Mouse (Mus musculus) liver (tissue): ENCODE results near the gene Acp7.

Experiments used
- DNase-seq: peaks from one replicate; pipeline ENCODE4 v3.0.0-alpha.2; 2020; ENCODE audit warnings: mixed read lengths

Gene Acp7

DNA sequence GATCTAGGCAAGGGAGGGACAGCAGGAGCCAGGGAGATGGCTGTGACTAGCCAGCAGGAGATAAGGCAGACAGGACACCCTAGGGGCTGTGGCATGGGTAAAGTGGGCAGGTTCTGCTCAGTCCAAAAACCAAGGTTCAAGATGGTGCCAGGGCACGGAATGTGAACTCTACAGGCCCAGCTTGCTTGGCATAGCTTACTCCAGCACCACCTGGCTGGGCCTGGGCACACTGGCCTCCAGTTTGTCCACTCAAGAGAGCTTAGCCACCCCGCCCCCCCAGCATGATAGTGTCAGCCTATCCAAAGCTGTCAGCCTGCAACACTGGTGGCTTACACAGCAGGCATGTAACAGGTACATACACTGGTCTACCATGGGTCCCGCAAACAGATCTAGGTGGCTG lies 57.9 kb downstream of the Acp7 start:
- DNase-seq: no peak

DNA sequence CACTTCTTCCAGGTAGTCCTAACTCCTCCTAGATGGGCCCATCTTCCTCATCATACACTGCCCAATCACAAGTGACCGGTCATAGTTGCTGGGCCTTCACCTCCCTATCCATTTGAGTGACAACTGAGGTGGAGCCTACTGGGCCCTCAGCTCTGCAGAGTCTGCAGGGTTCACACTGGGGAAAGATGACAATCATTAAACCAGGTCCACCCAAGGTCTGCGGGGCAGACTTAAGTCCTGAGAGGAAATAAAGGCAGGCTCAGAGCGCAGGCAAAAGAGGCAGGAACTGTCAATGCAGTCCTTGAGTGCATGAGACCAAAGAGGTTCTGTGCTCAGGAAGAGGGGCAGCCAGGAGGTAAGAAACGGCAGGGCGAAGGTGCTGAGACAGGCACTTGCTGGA lies 58.4 kb downstream of the Acp7 start:
- no peak for DNase-seq

DNA sequence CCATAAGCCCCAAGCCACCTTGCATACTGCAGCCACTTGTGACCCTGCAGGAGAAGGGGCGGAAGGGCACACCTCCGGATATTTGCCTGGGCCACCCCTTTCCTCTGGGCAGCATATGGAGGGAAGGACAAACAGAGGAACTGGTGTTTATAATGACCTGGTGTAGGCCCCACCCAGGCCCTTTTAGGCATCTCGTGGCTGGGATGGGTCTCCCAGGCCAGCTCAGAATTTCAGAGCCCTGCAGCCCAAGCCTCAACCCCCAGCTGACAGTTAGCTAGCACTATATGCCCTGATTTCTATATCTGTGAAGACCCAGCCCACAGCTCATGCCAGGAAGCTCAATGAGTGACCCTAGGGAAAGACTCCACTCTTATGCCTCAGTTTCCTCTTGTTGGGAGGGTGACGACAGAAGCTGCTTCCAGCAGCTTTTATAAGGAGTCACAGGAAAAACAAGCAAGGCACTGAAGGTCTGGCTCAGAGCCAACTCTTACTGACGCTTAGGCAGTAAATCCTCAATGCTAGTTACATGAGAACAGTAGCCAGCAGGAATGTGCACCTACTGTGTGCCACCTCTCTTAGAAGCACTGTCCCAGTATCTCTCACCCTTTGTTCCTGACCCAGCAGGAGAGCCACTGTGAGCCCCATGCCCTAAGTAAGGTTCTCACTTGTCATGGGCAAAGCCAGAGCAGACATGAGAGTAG lies 60.0 kb downstream of the Acp7 start:
- DNase-seq: no peak

DNA sequence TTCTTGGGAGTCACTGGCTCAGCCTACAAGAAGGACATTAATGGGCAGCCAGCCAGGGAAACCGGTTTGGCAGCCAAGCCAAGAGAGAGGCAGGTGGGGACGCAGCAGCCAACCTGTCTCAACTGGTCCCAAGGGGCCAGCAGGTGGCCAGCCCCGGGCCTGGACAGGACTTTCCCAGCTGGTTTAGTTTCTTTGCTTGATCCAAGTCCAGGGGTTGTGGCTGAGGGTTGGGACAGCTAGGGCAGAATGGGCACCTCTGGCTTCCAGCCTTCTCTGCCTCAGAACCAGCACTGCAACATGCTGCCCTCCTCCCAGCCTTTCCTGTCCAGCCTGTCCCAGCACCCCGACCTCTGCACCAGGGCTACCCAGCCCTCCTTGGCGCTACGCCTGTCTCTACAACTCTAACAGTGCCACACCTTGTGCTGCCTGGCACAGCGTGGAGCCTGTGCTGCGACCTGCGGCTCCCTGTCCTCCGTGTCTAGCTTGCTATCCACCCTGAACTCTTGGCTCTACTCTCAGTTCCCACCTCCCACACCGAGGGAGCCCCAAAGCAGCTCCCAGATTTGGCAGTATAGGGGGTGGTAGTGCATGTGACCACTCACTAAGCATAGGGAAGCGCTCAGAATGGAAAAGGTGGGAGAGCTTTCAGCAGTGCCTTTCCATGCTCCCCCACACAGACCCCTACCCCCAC lies 60.7 kb downstream of the Acp7 start:
- DNase-seq: no peak

DNA sequence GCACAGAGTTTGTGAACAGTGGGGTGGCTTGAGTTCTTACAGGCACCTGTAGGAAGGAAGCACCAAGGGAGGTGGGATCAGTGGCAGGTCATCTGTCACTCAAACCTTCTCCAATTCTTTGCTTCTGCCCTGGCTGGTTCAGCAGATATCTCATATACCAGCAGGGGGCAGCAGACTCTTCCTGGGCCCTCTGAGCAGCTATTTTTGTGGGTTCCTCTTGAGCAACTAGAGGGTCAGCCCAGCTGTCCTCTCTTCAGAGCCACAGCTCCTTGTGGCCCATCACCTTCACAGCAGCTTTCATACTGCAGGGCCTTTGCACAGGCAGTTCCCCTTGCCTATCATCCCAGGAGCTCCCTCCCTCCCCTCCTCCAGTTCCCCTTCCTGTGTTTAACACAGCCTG lies 62.9 kb downstream of the Acp7 start:
- DNase-seq: peak; percentile 69

DNA sequence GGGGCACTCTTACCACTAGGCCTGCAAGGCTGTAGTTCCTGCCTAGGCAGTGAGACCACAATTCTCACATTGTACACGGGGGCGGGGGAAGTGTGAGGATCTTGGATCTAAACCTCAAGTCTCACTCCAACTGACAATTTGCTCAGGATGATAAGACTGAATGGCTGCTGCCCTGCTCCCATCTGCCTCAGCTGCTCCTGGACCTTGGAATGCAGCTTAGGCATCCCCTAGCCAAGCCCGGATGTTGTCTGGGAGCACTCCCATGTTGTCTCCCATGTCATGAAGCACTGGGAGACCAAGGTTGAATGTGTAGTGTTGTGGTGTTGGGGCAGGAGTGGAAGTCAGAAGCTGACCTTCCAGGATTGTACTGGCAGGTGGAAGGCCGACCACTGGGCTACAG lies 63.6 kb downstream of the Acp7 start:
- DNase-seq: no peak

DNA sequence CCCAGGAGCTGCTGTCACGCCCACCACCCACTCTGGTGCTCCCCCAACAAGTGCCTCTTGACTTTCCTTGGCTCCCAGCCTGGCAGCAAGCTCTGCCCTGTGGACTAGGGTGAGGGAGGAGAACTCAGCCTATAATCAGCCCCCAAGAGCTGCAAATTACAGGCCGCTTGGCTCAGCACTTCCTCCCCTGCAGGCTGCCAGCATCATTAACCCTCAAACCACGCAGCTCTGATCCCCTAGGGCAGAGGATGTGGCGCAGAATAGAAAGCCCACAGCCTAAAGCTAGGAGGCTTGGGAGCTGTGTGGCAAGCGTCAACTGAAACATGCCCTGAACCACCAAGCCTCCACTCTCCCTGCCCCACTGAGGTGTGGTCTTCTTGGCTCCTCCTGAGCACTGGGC lies 65.7 kb downstream of the Acp7 start:
- DNase-seq: no peak

DNA sequence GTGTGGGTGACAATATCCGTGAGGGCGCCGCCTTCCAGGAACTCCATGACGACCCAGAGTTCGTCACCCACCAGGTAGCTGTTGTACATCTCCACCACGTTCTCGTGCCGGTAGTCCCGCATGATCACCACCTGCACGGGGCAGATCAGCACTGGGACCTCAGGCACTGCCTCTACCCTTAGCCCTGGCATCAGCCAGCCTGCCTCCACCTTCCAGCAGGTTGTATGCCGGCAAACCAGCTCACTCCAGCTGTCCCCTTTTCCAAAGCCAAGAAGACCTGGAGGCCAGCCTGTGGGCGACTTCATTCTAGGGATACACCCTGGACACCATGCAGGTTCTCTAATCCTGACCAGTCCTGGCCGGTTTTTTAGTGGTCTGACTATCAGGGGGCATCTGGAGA lies 68.2 kb downstream of the Acp7 start:
- no peak for DNase-seq

DNA sequence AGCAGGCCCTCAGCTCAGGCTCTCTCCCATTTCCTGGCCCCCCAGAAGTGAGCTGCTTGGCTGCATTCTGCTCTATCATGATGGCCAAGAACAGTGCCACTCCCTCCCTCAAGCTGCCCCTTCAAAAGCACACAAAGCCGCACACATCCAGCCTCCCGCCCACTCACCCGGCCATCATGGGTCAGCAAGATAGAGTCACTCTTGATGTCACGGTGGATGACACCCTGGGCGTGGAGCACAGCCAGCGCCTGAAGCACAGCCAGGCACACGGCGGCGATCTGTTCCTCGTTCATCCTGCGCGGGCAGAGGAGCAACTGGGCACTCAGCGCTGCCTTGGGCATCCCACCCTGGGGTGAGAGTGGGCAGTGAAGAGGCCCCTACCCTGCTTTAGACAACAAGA lies 68.8 kb downstream of the Acp7 start:
- DNase-seq: no peak

DNA sequence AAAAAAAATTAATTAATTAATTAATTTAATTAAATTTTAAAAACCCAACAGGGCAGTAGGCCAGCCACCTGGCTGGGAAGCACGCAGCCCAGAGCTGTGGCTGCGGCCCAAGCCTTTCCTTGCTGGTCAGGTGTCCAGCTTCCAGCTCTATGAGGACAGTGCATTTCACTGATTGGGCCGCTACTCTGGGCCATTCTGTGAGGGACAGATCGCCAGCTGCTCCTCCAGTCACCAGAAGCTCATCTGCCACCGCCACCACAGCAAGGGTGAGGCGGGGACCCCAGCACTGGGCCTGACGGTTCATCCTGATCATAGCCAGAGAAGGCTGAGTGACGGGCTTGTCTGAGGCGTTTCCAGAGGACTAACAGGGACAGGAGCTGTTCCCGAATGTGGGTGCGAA lies 69.2 kb downstream of the Acp7 start:
- no peak for DNase-seq

DNA sequence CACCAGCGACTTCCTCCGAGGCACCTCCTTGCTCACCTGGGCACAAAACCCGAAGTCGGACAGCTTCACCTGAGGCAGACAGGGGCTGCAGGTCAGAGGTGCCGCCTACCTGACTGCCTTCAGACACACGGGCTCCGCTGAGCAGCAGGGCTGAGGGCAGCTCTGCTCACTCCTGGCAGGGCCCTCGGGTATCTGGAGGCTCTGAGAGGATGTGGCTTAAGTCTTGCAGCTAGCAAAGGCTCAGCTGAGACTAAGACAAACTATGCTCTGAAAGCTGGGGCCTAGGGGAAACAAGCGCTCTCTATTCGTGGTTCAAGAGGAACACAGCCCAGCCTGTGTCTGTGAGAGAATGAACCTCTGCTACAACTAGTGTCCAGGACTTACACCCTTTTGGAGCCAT lies 70.3 kb downstream of the Acp7 start:
- DNase-seq: no peak

DNA sequence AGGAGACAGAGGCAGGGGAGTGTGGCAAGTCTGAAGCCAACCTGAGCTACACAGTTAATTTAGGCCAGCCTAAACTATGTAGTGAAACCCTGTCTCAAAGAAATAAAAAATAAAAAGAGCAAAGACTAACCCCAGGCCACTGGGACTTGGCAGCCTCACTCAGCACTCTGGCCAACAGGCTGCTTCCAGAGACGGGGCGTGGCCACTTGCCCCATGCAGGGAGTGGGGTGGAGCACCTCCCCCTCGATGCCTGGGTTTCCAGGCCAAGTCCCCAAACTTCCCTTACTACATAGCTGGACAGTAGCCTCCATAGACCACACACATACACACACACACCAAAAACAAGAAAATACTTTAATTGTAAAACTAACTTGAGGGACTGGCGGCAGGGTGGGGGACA lies 72.6 kb downstream of the Acp7 start:
- DNase-seq: no peak

DNA sequence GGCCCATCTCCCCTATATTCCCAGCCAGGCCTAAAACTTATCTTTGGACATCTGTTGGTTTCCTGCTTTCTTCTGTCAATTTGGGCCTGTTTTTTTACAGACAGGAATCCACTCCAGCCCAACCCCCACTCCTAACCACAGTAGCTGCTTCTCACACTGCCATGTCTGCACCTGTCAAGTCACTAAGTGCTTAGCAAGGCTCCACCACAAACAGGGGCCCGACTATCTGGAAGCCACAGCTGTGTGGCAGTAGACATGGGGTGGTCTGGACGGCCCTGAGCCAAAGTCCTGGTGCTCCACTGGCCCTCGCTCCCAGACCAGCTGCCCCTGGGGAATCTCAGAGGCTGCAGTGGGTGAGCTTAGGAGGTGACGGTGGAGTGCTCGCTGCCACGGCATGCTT lies 73.4 kb downstream of the Acp7 start:
- peak; percentile 30 for DNase-seq
